Mouse (Mus musculus) layer of hippocampus, adult 2 months (tissue): Measurements from ENCODE around the gene Asnsd1. TPM values are rescaled to one million over a fixed set of nuclear protein-coding genes. Genes with fewer than 3 reads are reported as not detected.

Experiments used
- DNase-seq, 2 experiments: peaks; one replicate each; pipeline ENCODE4 v3.0.0; 2022; ENCODE audit warnings: low spot score in 2 of 2
- H3K27ac ChIP-seq: fragments of 200-600 bp; 2 replicates; pipeline ENCODE4 v1.8.1; 2022
- H3K4me3 ChIP-seq: fragments of 200-600 bp; 2 replicates; pipeline ENCODE4 v1.8.1; 2022; ENCODE audit warnings: mild to moderate bottlenecking
- CTCF ChIP-seq: fragments of 200-600 bp; conservative IDR thresholded peaks from 2 replicates; pipeline ENCODE4 v1.8.1; 2022; ENCODE audit warnings: antibody characterized with exemption, mild to moderate bottlenecking, moderate library complexity
- total RNA-seq, 2 experiments: library from RNA; stranded (reverse); gene quantifications; 2 replicates each; pipeline ENCODE4 v1.2.3; 2021

The Asnsd1 gene
- total RNA-seq, 2 experiments from 2014 or later, result 20.7 to 23.0 TPM

DNA sequence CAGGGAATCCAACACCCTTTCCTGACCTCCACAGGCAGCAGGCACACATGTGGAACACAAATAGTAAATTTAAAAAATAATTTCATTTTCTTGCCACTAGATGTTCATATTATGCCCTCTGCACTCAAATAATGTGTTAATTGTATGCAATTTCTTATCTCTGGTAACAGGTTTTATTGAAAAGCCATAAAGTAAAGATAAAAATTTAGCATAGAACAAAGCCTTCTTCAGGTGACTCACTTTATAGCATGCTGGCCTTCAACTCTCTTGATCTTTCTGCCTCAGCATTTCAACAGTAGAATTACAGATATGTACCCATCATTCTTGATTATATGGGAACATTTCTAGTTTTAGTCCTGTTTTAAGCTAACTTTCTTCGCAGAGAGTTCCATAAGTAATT, 28.3 kb downstream of the Asnsd1 start:
- DNase-seq, result no peak
- TF ChIP-seq CTCF, result no peak
- Histone ChIP-seq H3K27ac (no peak overlapping the region), H3K4me3 (no peak overlapping the region)

DNA sequence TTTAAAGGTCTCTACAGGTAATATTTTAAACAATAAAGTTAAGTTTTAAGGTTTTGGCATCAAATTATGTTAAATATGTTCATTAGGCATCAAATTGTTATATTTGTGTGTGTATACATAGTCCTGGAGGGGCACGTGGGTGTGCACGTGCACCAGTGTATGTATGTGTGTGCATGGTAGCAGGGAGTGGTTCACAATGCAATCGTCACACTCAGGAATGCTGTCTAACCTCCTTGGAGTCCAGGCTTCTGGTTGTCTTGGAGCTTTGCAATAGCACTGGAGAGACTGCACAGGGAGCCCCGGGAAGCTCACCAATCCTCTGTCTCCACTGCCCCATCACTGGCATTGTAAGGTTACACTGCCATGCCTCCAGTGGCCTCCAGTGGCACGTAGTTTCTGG, 29.3 kb downstream of the Asnsd1 start:
- H3K4me3 ChIP-seq, result no peak overlapping the region
- DNase-seq, result no peak
- no peak for TF ChIP-seq CTCF
- no peak overlapping the region for H3K27ac ChIP-seq

DNA sequence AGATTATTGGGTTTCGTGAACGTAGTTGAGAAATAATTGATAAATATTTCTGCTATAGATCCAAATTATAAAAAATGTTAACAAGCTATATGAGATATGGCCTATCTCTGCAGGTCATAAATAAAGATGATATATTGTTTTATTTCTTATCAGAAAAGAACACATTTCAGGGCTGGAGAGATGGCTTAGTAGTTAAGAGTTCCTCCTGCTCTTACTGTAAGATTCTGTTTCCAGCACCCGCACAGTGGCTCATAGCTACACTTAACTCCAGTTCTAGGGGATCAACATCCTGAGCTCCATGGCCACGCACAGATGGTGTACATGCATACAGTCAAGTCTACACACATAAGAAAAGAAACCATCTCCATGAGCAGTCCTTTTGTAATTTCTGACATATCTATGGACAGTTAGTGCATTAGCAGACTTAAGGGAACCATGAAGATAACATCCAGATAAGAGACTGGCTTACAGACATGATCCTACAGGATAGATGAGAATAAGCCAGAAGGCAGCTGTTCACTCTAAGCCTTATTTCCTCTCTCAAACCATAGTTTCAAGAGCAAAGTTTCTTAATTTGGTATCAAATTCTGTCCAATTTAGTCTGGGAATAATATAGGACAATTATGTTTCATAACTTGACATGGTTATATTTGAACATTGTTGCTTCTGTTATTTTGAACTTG, 30.7 kb downstream of the Asnsd1 start:
- DNase-seq, result no peak
- no peak overlapping the region for H3K27ac ChIP-seq
- no peak overlapping the region for H3K4me3 ChIP-seq
- TF ChIP-seq CTCF, result no peak

DNA sequence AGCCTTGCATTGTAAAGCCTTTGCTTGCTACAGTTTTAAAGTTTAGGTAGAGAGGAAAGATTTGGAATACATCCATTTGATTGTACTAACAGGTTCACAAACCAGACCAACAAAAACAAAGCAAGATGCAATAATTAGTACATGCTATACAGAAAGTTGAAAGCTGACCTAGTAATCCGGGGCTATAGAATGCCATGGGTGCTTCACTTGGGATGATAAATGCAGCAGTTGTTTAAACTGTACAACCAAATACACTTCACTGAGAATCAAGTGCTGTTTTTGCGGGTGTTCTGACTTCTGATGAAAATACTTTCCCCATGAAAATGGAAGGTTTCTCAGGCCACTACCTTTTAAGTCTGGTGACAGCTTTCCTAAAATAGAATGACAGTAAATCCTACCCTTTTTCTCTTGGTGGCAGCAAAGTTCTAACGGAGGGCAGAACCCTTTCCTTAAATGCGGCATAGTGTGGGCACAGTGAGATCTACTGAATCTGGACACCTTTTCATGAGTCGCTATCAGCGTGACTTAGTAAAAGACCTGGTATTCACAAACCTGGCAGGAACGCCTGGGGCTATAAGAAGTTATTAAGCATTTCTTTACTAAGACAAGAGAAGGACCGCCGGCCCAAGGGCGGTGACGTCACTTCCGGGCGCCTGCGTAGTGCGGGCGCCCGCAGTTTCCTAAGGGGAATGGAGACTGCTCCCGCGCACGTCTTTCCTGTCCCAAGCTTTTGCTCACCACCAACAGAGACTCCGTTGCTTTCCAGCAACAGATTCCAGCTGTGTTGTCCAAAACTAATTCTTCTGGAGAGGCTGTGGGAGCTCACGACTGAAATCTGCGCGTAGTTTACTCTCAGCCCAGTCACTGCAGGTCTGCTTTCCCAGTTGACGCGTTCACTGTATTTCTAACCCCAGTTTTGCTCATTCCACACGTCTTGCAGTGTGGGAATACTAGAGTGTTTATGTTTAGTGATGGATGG, 39.3 kb downstream of the Asnsd1 start, which contains the start of gene Osgepl1:
TSS of gene Osgepl1 (plus strand) at position 636 of the 979 bp plus-strand sequence.
- peak within 1 kb of the TSS; percentile 86 for H3K27ac ChIP-seq
- H3K4me3 ChIP-seq, result peak within 1 kb of the TSS; percentile 64
- peak; percentile 75 to 78 for DNase-seq

DNA sequence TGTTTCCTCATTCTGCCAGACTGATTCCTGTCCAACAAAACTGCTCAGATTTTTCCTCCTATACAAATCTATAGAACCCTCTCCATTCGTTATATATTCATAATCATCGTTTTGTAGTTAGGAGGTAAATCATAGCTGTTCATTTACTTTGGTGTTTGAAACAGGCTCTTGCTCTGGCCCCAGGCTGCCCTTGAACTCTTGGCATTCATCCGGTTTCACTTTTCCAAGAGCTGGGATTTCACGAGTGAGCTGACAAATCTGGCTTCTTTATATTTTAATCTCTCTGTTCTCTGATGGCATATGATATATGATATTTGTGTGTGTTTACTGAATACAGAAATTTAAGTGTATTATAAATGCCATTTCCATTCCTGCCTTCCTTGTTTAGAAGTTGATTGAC, 52.0 kb downstream of the Asnsd1 start:
- no peak for DNase-seq
- TF ChIP-seq CTCF, result no peak
- Histone ChIP-seq H3K27ac (no peak overlapping the region), H3K4me3 (no peak overlapping the region)

More for the DNA sequence above, 39.3 kb downstream of the Asnsd1 start, which contains the start of gene Osgepl1:
- TF ChIP-seq CTCF, result peak; percentile 47

DNA sequence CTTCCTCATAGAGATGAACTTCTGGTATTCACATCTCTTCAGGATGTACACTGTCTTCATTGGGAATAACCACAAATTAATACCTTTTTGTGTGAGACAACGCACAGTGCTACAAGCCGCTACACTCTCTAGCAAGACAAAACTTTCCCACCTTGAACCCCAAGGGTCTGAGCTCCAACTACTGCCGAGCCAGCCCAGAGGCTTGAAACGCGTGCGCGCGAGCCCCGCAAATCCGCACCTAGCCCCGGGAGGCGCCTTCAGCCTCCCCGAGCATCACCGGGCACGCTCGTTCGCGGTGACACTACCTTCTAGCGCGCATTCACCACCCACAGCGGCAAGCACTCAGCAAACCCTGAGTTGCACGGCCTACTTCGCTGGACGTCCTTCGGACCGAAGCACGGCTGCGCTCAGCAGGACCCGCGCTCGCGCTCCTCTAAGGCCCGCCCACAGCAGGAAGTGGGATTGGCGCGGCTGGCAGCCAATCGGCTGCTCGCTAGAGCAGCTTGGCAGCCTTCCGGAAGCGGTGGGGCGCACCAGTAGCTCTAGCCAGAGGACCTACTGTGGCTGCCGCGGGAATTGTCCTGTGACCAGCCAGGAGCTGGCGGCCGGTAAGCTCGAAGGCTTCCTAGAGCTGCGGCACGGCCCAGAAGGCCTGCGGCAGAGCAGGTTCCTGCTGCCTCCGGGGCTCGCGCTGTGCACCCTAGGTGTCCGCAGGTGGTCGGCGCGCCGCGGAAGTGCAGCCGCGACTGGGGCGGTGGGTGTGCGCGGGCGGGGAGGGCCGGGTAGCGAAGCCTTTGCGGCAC, 55.8 kb downstream of the Asnsd1 start, which contains the start of the genes Pms1, Ormdl1 and Gm28778:
TSS of gene Pms1 (minus strand) at position 438 of the 803 bp plus-strand sequence.
TSS of gene Ormdl1 (plus strand) at position 515 of the 803 bp plus-strand sequence.
TSS of gene Gm28778 (plus strand) at position 531 of the 803 bp plus-strand sequence.
- peak within 1 kb of the TSS; percentile 95 for H3K4me3 ChIP-seq
- peak within 1 kb of the TSS; percentile 82 for H3K27ac ChIP-seq
- peak; percentile 92 to 93 for DNase-seq
- peak; percentile 56 for TF ChIP-seq CTCF

Other genes with a start within 250 kb of the Asnsd1 start
- not detected for gene 1700019A02Rik, start 165.1 kb downstream of the Asnsd1 start, total RNA-seq
- gene Pms1, start 55.7 kb downstream of the Asnsd1 start, total RNA-seq, result 10 to 100 TPM; 34.6 to 40.6 TPM
- 1 to 10 TPM; 7.1 to 9.2 TPM for gene Ormdl1, start 55.7 kb downstream of the Asnsd1 start, total RNA-seq
- gene Gm28778, start 55.6 kb downstream of the Asnsd1 start, total RNA-seq, result 1 to 10 TPM in 1 of 2 experiments, not detected in 1; 1.1 TPM
- 10 to 100 TPM; 19.0 to 21.8 TPM for gene Osgepl1, start 39.1 kb downstream of the Asnsd1 start, total RNA-seq
- 1 to 10 TPM in 1 of 2 experiments, not detected in 1; 2.9 TPM for gene Asdurf, start 133 bp downstream of the Asnsd1 start, total RNA-seq
- gene Gm28551, start 85 bp downstream of the Asnsd1 start, total RNA-seq, result under 1 TPM; 0.22 to 0.23 TPM